Mouse (Mus musculus) MEL (cell line): ENCODE data around the gene Cpne9. TPM values are rescaled to one million over a fixed set of nuclear protein-coding genes. Genes with fewer than 3 reads are reported as not detected.
A peak's percentile ranks its signal among the peaks of the same experiment; 100 is the strongest.
"Not testable (repeated sequence)": the region's sequence is repeated elsewhere in the genome, so short reads cannot be mapped to it uniquely, and the experiment has no call there.

ENCODE experiments used
- DNase-seq: peaks from one replicate; pipeline ENCODE4 v3.0.0; 2011; ENCODE audit warnings: low read depth, low spot score
- H3K27ac ChIP-seq: 2 replicates; pipeline ENCODE4 v1.5.1; 2012; ENCODE audit warnings: low read depth, mild to moderate bottlenecking, control low read depth, low read length, moderate library complexity; ENCODE audit not compliant: control insufficient read depth
- H3K27me3 ChIP-seq, 2 experiments: fragments of 150-350 bp in 1 of 2; sonication (generic) in 1 of 2; 2 replicates each; pipeline ENCODE4 v1.6.1; 2012; ENCODE audit warnings: low read length in 2 of 2, mild to moderate bottlenecking in 2 of 2, improper control_type of control experiment in 1 of 2, moderate library complexity in 1 of 2; ENCODE audit not compliant: insufficient read depth in 2 of 2, control insufficient read depth in 1 of 2
- H3K36me3 ChIP-seq, 2 experiments: 2 replicates each; pipeline ENCODE4 v1.6.1; 2012 to 2014; ENCODE audit warnings: low read length in 2 of 2, improper control_type of control experiment in 1 of 2, inconsistent platforms in 1 of 2, mild to moderate bottlenecking in 1 of 2; ENCODE audit not compliant: insufficient read depth in 2 of 2, control insufficient read depth in 1 of 2
- H3K4me1 ChIP-seq, 2 experiments: fragments of 150-350 bp in 1 of 2; sonication (generic) in 1 of 2; 2 replicates each; pipeline ENCODE4 v1.6.1; 2012; ENCODE audit warnings: low read length in 2 of 2, improper control_type of control experiment in 1 of 2, mild to moderate bottlenecking in 1 of 2; ENCODE audit not compliant: insufficient read depth in 2 of 2, control insufficient read depth in 1 of 2
- H3K4me3 ChIP-seq, 2 experiments: fragments of 150-350 bp in 1 of 2; sonication (generic) in 1 of 2; 2 replicates each; pipeline ENCODE4 v1.5.1; 2012; ENCODE audit warnings: low read depth in 2 of 2, low read length in 2 of 2, mild to moderate bottlenecking in 2 of 2, moderate library complexity in 2 of 2, control low read depth in 1 of 2, improper control_type of control experiment in 1 of 2; ENCODE audit not compliant: control insufficient read depth in 1 of 2, insufficient read depth in 1 of 2
- H3K79me2 ChIP-seq: 2 replicates; pipeline ENCODE4 v1.6.1; 2012; ENCODE audit warnings: mild to moderate bottlenecking, low read length, moderate library complexity; ENCODE audit not compliant: control insufficient read depth, poor library complexity, insufficient read depth
- H3K9ac ChIP-seq: 2 replicates; pipeline ENCODE4 v1.6.1; 2012; ENCODE audit warnings: low read depth, mild to moderate bottlenecking, control low read depth, low read length, moderate library complexity; ENCODE audit not compliant: control insufficient read depth, poor library complexity, severe bottlenecking
- H3K9me3 ChIP-seq: fragments of 150-350 bp; sonication (generic); replicated peaks from 2 replicates; pipeline ENCODE4 v1.6.1; 2012; ENCODE audit warnings: mild to moderate bottlenecking, low read length, improper control_type of control experiment, moderate library complexity; ENCODE audit not compliant: insufficient read depth
- CHD1 ChIP-seq: IDR thresholded peaks from 2 replicates; pipeline ENCODE4 v1.6.1; 2012; ENCODE audit warnings: low read depth, mild to moderate bottlenecking, inconsistent platforms, low read length, improper control_type of control experiment
- CHD2 ChIP-seq: IDR thresholded peaks from 2 replicates; pipeline ENCODE4 v1.6.1; 2011; ENCODE audit warnings: low read length, improper control_type of control experiment
- CTCF ChIP-seq, 3 experiments: IDR thresholded peaks in 2 of 3; conservative IDR thresholded peaks in 1 of 3; 2 replicates each; pipeline ENCODE4 v1.5.1; 2011 to 2012; ENCODE audit warnings: low read length in 3 of 3, low read depth in 2 of 3, mild to moderate bottlenecking in 2 of 3, improper control_type of control experiment in 1 of 3, inconsistent platforms in 1 of 3, mixed read lengths in 1 of 3, moderate library complexity in 1 of 3; ENCODE audit not compliant: control insufficient read depth in 1 of 3, insufficient read depth in 1 of 3, poor library complexity in 1 of 3, severe bottlenecking in 1 of 3
- ELF1 ChIP-seq: IDR thresholded peaks from 2 replicates; pipeline ENCODE4 v1.6.1; 2014; ENCODE audit warnings: low read depth, mild to moderate bottlenecking, inconsistent platforms, low read length, improper control_type of control experiment, moderate library complexity
- ETS1 ChIP-seq: IDR thresholded peaks from 2 replicates; pipeline ENCODE4 v1.6.1; 2012; ENCODE audit warnings: low read depth, mild to moderate bottlenecking, inconsistent platforms, low read length, improper control_type of control experiment, moderate library complexity
- HCFC1 ChIP-seq: IDR thresholded peaks from 2 replicates; pipeline ENCODE4 v1.6.1; 2012; ENCODE audit warnings: low read depth, mild to moderate bottlenecking, inconsistent platforms, low read length, improper control_type of control experiment, moderate library complexity
- JUND ChIP-seq: IDR thresholded peaks from 2 replicates; pipeline ENCODE4 v1.6.1; 2011; ENCODE audit warnings: low read depth, mild to moderate bottlenecking, improper control_type of control experiment, low read length
- KAT2A ChIP-seq: conservative IDR thresholded peaks from 2 replicates; pipeline ENCODE4 v1.6.1; 2012; ENCODE audit warnings: low read depth, low read length, improper control_type of control experiment, inconsistent platforms
- MAX ChIP-seq: IDR thresholded peaks from 2 replicates; pipeline ENCODE4 v1.6.1; 2011; ENCODE audit warnings: low read length, improper control_type of control experiment
- MYB ChIP-seq: IDR thresholded peaks from 2 replicates; pipeline ENCODE4 v1.6.1; 2011; ENCODE audit warnings: mild to moderate bottlenecking, low read depth, low read length, improper control_type of control experiment
- MYC ChIP-seq: IDR thresholded peaks from 2 replicates; pipeline ENCODE4 v1.6.1; 2011; ENCODE audit warnings: low read depth, mild to moderate bottlenecking, low read length, improper control_type of control experiment, moderate library complexity
- NELFE ChIP-seq: IDR thresholded peaks from 2 replicates; pipeline ENCODE4 v1.6.1; 2011; ENCODE audit warnings: low read depth, low read length, improper control_type of control experiment
- POLR2AphosphoS2 ChIP-seq: IDR thresholded peaks from 2 replicates; pipeline ENCODE4 v1.6.1; 2011; ENCODE audit warnings: low read length, improper control_type of control experiment
- RCOR1 ChIP-seq: IDR thresholded peaks from 2 replicates; pipeline ENCODE4 v1.6.1; 2012; ENCODE audit warnings: low read depth, mild to moderate bottlenecking, inconsistent platforms, low read length, improper control_type of control experiment
- TAL1 ChIP-seq: IDR thresholded peaks from 2 replicates; pipeline ENCODE4 v1.6.1; 2012; ENCODE audit warnings: mild to moderate bottlenecking, inconsistent platforms, low read length, moderate library complexity, mixed read lengths
- TBP ChIP-seq: IDR thresholded peaks from 2 replicates; pipeline ENCODE4 v1.8.0; 2011; ENCODE audit warnings: low read depth, low read length, improper control_type of control experiment
- USF1 ChIP-seq: IDR thresholded peaks from 2 replicates; pipeline ENCODE4 v1.6.1; 2014; ENCODE audit warnings: low read depth, mild to moderate bottlenecking, inconsistent platforms, low read length, improper control_type of control experiment, moderate library complexity
- polyA plus RNA-seq, 2 experiments: library from polyadenylated mRNA; stranded (reverse) in 1 of 2; unstranded in 1 of 2; fragments of >175 nt in 1 of 2; fragments of >200 nt in 1 of 2; gene quantifications; 2 replicates each; pipeline versions ENCODE4 v1.2.1 to v1.2.4; 2012; ENCODE audit warnings: low replicate concordance in 2 of 2, low read depth in 1 of 2; ENCODE audit not compliant: insufficient read length in 2 of 2, insufficient read depth in 1 of 2, missing spikeins in 1 of 2
- total RNA-seq: library from RNA; depleted of rRNA; stranded (reverse); fragments of 300-350 nt; gene quantifications from 2 replicates; pipeline ENCODE4 v1.2.3, GENCODE M21; 2012

Cpne9 gene
- total and polyA plus RNA-seq, 3 experiments, result 1.3 to 1.6 TPM; not detected in 1

DNA sequence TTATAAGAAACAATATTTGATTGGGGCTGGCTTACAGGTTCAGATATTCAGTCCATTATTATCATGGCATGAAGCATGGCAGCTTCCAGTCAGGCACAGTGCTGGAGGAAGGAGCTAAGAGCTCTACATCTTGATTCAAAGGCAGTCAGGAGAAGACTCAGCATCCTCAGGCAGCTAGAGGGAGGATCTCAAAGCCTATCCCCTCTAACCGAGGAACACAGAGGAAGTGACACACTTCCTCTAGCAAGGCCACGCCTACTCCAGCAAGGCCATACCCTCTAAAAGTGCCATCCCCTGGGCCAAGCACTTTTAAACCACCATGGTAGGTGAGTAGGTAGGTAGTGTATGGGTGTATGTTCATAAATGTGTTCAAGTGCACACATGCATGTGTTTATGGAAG is 48.4 kb downstream of the Cpne9 start (continued):
- TF ChIP-seq CHD1, result no peak
- TF ChIP-seq, all 39 proteins: peak for 4

DNA sequence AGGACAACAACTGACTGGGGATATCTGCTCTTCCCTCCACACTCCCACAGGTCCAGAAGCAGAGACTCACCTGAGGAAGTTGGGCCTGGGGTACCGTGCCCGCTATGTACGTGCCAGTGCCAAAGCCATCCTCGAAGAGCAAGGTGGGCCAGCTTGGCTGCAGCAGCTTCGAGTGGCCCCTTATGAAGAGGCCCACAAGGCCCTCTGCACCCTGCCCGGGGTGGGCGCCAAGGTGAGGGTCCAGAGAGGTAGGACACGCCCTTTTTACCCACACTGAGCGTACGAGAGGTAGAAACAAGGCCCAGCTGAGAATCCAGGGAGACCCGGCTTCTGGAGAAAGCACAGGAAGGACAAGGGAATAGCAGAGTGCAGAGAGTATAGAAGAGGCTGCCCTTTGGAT is 49.6 kb downstream of the Cpne9 start:
- Histone ChIP-seq H3K27ac (no peak overlapping the region), H3K4me1 (peaks cover 9 to 19% of the 10 kb centered on the region in 2 experiments), H3K27me3 (no peaks in the 10 kb centered on the region), H3K36me3 (peaks cover 0 to 24% of the 10 kb centered on the region in 2 experiments; a peak in 2 of 4 replicates), H3K4me3 (no peak overlapping the region), H3K79me2 (no peaks in the 10 kb centered on the region), H3K9me3 (no peaks in the 10 kb centered on the region), H3K9ac (no peak overlapping the region)
- no peak for TF ChIP-seq NELFE
- no peak for TF ChIP-seq RCOR1
- TF ChIP-seq MAX, result no peak
- no peak for TF ChIP-seq ETS1
- no peak for TF ChIP-seq POLR2AphosphoS2
- TF ChIP-seq KAT2A, result no peak
- no peak for TF ChIP-seq CTCF (IDR thresholded peaks at IDR 0.05 in 2 of 3, conservative IDR thresholded peaks at IDR 0.05 in 1 of 3; ENCODE audit: control insufficient read depth in 1 of 3, insufficient read depth in 1 of 3, low read depth in 2 of 3, low read length in 3 of 3, poor library complexity in 1 of 3, severe bottlenecking in 1 of 3)
- TF ChIP-seq HCFC1, result no peak
- no peak for TF ChIP-seq TBP
- no peak for TF ChIP-seq JUND
- no peak for TF ChIP-seq TAL1
- no peak for TF ChIP-seq CHD2
- no peak for TF ChIP-seq USF1
- TF ChIP-seq ELF1, result no peak
- TF ChIP-seq MYC, result no peak
- TF ChIP-seq MYB, result no peak
- DNase-seq, result no peak

DNA sequence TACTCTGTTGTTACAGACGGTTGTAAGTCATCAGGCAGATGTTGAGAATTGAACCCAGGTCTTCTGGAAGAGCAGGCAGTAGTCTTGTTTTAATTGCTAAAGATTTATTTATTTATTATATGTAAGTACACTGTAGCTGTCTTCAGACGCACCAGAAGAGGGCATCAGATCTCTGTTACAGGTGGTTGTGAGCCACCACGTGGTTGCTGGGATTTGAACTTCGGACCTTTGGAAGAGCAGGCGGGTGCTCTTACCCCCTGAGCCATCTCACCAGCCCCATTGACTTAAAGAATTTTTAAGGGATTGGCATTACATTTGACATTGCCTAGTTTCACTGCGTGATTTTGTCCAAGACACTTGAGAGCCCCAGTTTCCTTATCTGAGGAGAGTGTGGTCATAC is 50.6 kb downstream of the Cpne9 start:
- H3K4me1 ChIP-seq, result peaks cover 9 to 19% of the 10 kb centered on the region in 2 experiments
- H3K27ac ChIP-seq, H3K4me3 ChIP-seq, H3K9ac ChIP-seq, H3K79me2 ChIP-seq, DNase-seq, H3K27me3 ChIP-seq, H3K9me3 ChIP-seq: not testable (repeated sequence)
- peaks cover 0 to 24% of the 10 kb centered on the region in 2 experiments; a peak in 2 of 4 replicates for H3K36me3 ChIP-seq
- peak; percentile 45; the same call in 1 of the 2 replicates for TF ChIP-seq TBP
